Mouse (Mus musculus) heart, embryonic 14.5 days (tissue): ENCODE measurements around the gene Clic1. TPM values are rescaled to one million over a fixed set of nuclear protein-coding genes. Genes with fewer than 3 reads are reported as not detected.

Experiments used
- ATAC-seq: fragments of 200-750 bp; cut with Nextera tagmentation; 2 replicates; pipeline ENCODE4 v1.8.0; 2017; ENCODE audit warnings: low read depth, moderate TSS enrichment; ENCODE audit not compliant: insufficient number of reproducible peaks, insufficient read depth, low FRiP score
- H3K27ac ChIP-seq, 2 experiments: fragments of 200-500 bp in 1 of 2; fragments of 300-500 bp in 1 of 2; sonication (generic) in 1 of 2; replicated peaks in 1 of 2; 2 replicates each; pipeline ENCODE4 v1.5.1; 2012 to 2014; ENCODE audit warnings: low read depth in 2 of 2, low read length in 2 of 2, control low read depth in 1 of 2, mild to moderate bottlenecking in 1 of 2, mixed read lengths in 1 of 2; ENCODE audit not compliant: control insufficient read depth in 1 of 2, insufficient read depth in 1 of 2
- H3K27me3 ChIP-seq: fragments of 300-500 bp; sonication (generic); 2 replicates; pipeline ENCODE4 v1.6.1; 2014; ENCODE audit warnings: mild to moderate bottlenecking, low read length, control low read depth; ENCODE audit not compliant: control insufficient read depth, insufficient read depth
- H3K36me3 ChIP-seq: fragments of 300-500 bp; sonication (generic); 2 replicates; pipeline ENCODE4 v1.6.1; 2014; ENCODE audit warnings: mild to moderate bottlenecking, control low read depth, low read length, mixed read lengths; ENCODE audit not compliant: control insufficient read depth, insufficient read depth
- H3K4me1 ChIP-seq, 2 experiments: fragments of 200-500 bp in 1 of 2; fragments of 300-500 bp in 1 of 2; sonication (generic) in 1 of 2; 2 replicates each; pipeline ENCODE4 v1.6.1; 2012 to 2014; ENCODE audit warnings: low read length in 2 of 2, control low read depth in 1 of 2, mixed read lengths in 1 of 2; ENCODE audit not compliant: control insufficient read depth in 2 of 2, insufficient read depth in 2 of 2
- H3K4me2 ChIP-seq: fragments of 300-500 bp; sonication (generic); 2 replicates; pipeline ENCODE4 v1.6.1; 2014; ENCODE audit warnings: mild to moderate bottlenecking, low read length
- H3K4me3 ChIP-seq, 2 experiments: fragments of 200-500 bp in 1 of 2; fragments of 300-500 bp in 1 of 2; sonication (generic) in 1 of 2; 2 replicates each; pipeline ENCODE4 v1.5.1; 2012 to 2014; ENCODE audit warnings: low read length in 2 of 2, mild to moderate bottlenecking in 2 of 2, control low read depth in 1 of 2, low read depth in 1 of 2, moderate library complexity in 1 of 2; ENCODE audit not compliant: control insufficient read depth in 1 of 2, insufficient read depth in 1 of 2
- H3K9ac ChIP-seq: fragments of 300-500 bp; sonication (generic); 2 replicates; pipeline ENCODE4 v1.6.1; 2014; ENCODE audit warnings: mild to moderate bottlenecking, low read length
- H3K9me3 ChIP-seq: fragments of 300-500 bp; sonication (generic); 2 replicates; pipeline ENCODE4 v1.6.1; 2016; ENCODE audit warnings: low read length, control low read depth; ENCODE audit not compliant: control insufficient read depth
- WGBS: fragments of 180-500 bp; shearing (Covaris S2); extraction: QIAGEN DNeasy Blood & Tissue Kit; methylation state at CpG from one replicate; pipeline ENCODE4 v1.1.7; 2014; 5-methylcytosine and 5-hydroxymethylcytosine counted together
- polyA plus RNA-seq: library from polyadenylated mRNA; unstranded; fragments of >200 nt; fragmentation: Nextera tagmentation; extraction: Ambion mirVana; gene quantifications from 2 replicates; pipeline ENCODE4 v1.2.1, GENCODE M21; 2014

Clic1 gene
- polyA plus RNA-seq, 1 experiment from 2014 or later: 108 TPM

GRCm38 (mm10) chr17:35016376-35016775, 33.4 kb upstream of the Clic1 start, which contains the start of gene Vwa7:
Gene Vwa7 (plus strand): TSS chr17:35016579.
- H3K9me3 ChIP-seq: no peaks in the 10 kb centered on the region
- H3K36me3 ChIP-seq: peaks cover 47% of the 10 kb centered on the region
- no peaks in the 10 kb centered on the region for H3K27me3 ChIP-seq
- 23% methylated on average over 12 of the region's 12 CpGs for WGBS
- H3K9ac ChIP-seq: peak within 1 kb of the TSS; percentile 53
- peak; percentile 54 for ATAC-seq
- H3K4me1 ChIP-seq: peaks cover 10 to 12% of the 10 kb centered on the region in 2 experiments
- H3K4me2 ChIP-seq: no peak within 1 kb of the TSS; the same call in 1 of the 2 replicates
- 0 out of 4 replicates have a peak within 1 kb of the TSS, but pooled peaks of 1 of the 2 experiments have one; percentile 10 for H3K27ac ChIP-seq
- H3K4me3 ChIP-seq: no peak within 1 kb of the TSS

GRCm38 (mm10) chr17:35016791-35017705, 32.7 kb upstream of the Clic1 start:
- H3K36me3 ChIP-seq: peaks cover 40% of the 10 kb centered on the region
- no peaks in the 10 kb centered on the region for H3K27me3 ChIP-seq
- no peaks in the 10 kb centered on the region for H3K9me3 ChIP-seq
- H3K4me1 ChIP-seq: peaks cover 15 to 18% of the 10 kb centered on the region in 2 experiments
- H3K4me3 ChIP-seq: no peak overlapping the region
- ATAC-seq: no peak
- H3K27ac ChIP-seq: 0 out of 4 replicates have a peak overlapping the region, but pooled peaks of 1 of the 2 experiments have one; percentile 10
- peak overlapping the region; percentile 53 for H3K9ac ChIP-seq
- WGBS: 75% methylated on average over 10 of the region's 10 CpGs
- no peak overlapping the region for H3K4me2 ChIP-seq

- Histone ChIP-seq H3K9ac (no peak overlapping the region), H3K4me3 (no peak overlapping the region), H3K4me2 (no peak overlapping the region), H3K27ac (no peak overlapping the region), H3K27me3 (no peaks in the 10 kb centered on the region), H3K4me1 (peaks cover 17 to 20% of the 10 kb centered on the region in 2 experiments), H3K9me3 (no peaks in the 10 kb centered on the region), H3K36me3 (peaks cover 34% of the 10 kb centered on the region)
- WGBS: 65% methylated on average over 14 of the region's 14 CpGs
- ATAC-seq: no peak
Observed at GRCm38 (mm10) chr17:35017706-35018030, 32.1 kb upstream of the Clic1 start.

GRCm38 (mm10) chr17:35018171-35018570, 31.6 kb upstream of the Clic1 start:
- WGBS: 85% methylated on average over 3 of the region's 3 CpGs
- no peak for ATAC-seq

GRCm38 (mm10) chr17:35019894-35020293, 29.9 kb upstream of the Clic1 start:
- Histone ChIP-seq H3K36me3 (peaks cover 12% of the 10 kb centered on the region), H3K4me2 (no peak overlapping the region), H3K9me3 (no peaks in the 10 kb centered on the region), H3K9ac (no peak overlapping the region), H3K4me1 (peaks cover 27 to 36% of the 10 kb centered on the region in 2 experiments), H3K27me3 (no peaks in the 10 kb centered on the region), H3K27ac (no peak overlapping the region), H3K4me3 (no peak overlapping the region)
- ATAC-seq: no peak
- 70% methylated on average over 11 of the region's 11 CpGs for WGBS

More at GRCm38 (mm10) chr17:35018171-35018570, 31.6 kb upstream of the Clic1 start:
- Histone ChIP-seq H3K9me3 (no peaks in the 10 kb centered on the region), H3K36me3 (peaks cover 29% of the 10 kb centered on the region), H3K4me3 (no peak overlapping the region), H3K4me1 (peaks cover 17 to 20% of the 10 kb centered on the region in 2 experiments), H3K27me3 (no peaks in the 10 kb centered on the region), H3K9ac (no peak overlapping the region), H3K27ac (no peak overlapping the region), H3K4me2 (no peak overlapping the region)

GRCm38 (mm10) chr17:35020551-35020950, 29.2 kb upstream of the Clic1 start:
- Histone ChIP-seq H3K27me3 (no peaks in the 10 kb centered on the region), H3K4me3 (no peak overlapping the region), H3K27ac (no peak overlapping the region), H3K36me3 (peaks cover 5% of the 10 kb centered on the region), H3K9me3 (no peaks in the 10 kb centered on the region), H3K4me1 (peaks cover 27 to 36% of the 10 kb centered on the region in 2 experiments), H3K4me2 (no peak overlapping the region), H3K9ac (no peak overlapping the region)
- 88% methylated on average over 8 of the region's 8 CpGs for WGBS
- ATAC-seq: no peak

- Histone ChIP-seq H3K36me3 (no peaks in the 10 kb centered on the region), H3K27ac (peak overlapping the region; percentile 63 to 78), H3K4me3 (no peak overlapping the region), H3K27me3 (no peaks in the 10 kb centered on the region), H3K4me2 (peak overlapping the region; percentile 26), H3K9me3 (no peaks in the 10 kb centered on the region), H3K9ac (no peak overlapping the region), H3K4me1 (peaks cover 23 to 31% of the 10 kb centered on the region in 2 experiments)
- peak; percentile 16; the same call in 1 of the 2 replicates for ATAC-seq
- WGBS: 5% methylated on average over 17 of the region's 17 CpGs
Observed at GRCm38 (mm10) chr17:35021163-35021808, 28.5 kb upstream of the Clic1 start.
